Mouse (Mus musculus): ENCODE measurements around the gene Cks1b. TPM values are rescaled to one million over a fixed set of nuclear protein-coding genes. Genes with fewer than 3 reads are reported as not detected.
"Not testable (repeated sequence)": the region's sequence is repeated elsewhere in the genome, so short reads cannot be mapped to it uniquely, and the experiment has no call there.

Cks1b gene
- polyA plus RNA-seq, 1 experiment from 2014 or later, result 480 TPM

- no peak for ATAC-seq (ENCODE audit: insufficient number of reproducible peaks, insufficient read depth, low FRiP score, low TSS enrichment)
- H3K9me3 ChIP-seq, result no peaks in the 10 kb centered on the region
- 94% methylated on average over 2 of the region's 2 CpGs for WGBS
These were observed 22.5 kb upstream of the Cks1b start for GRCm38 (mm10) chr3:89440691-89441090.

GRCm38 (mm10) chr3:89437269-89437668, 19.1 kb upstream of the Cks1b start:
- H3K36me3 ChIP-seq, result peaks cover 27% of the 10 kb centered on the region
- no peaks in the 10 kb centered on the region for H3K9me3 ChIP-seq
- 34% methylated on average over 5 of the region's 5 CpGs for WGBS
- H3K27ac ChIP-seq, result peak overlapping the region; percentile 80
- peak overlapping the region; percentile 61 for H3K4me2 ChIP-seq (replicated peaks)
- H3K4me3 ChIP-seq, result peak overlapping the region; percentile 48
- no peaks in the 10 kb centered on the region for H3K27me3 ChIP-seq
- peak overlapping the region; percentile 60 for H3K9ac ChIP-seq
- peaks cover 6% of the 10 kb centered on the region for H3K4me1 ChIP-seq
- no peak for ATAC-seq (ENCODE audit: insufficient number of reproducible peaks, insufficient read depth, low FRiP score, low TSS enrichment)

More at GRCm38 (mm10) chr3:89440691-89441090, 22.5 kb upstream of the Cks1b start:
- no peak overlapping the region for H3K4me2 ChIP-seq (replicated peaks)
- H3K4me3 ChIP-seq, result no peak overlapping the region
- no peaks in the 10 kb centered on the region for H3K27me3 ChIP-seq
- H3K36me3 ChIP-seq, result peaks cover 20% of the 10 kb centered on the region
- H3K9ac ChIP-seq, result no peak overlapping the region
- peaks cover 6% of the 10 kb centered on the region for H3K4me1 ChIP-seq
- H3K27ac ChIP-seq, result no peak overlapping the region

GRCm38 (mm10) chr3:89436176-89437113, 18.3 kb upstream of the Cks1b start, which contains the start of gene Pbxip1:
Pbxip1 (plus strand) TSS chr3:89436706.
- Histone ChIP-seq H3K27me3 (no peaks in the 10 kb centered on the region), H3K27ac (peak within 1 kb of the TSS; percentile 80), H3K9ac (peak within 1 kb of the TSS; percentile 60), H3K36me3 (peaks cover 29% of the 10 kb centered on the region), H3K4me1 (peaks cover 9% of the 10 kb centered on the region), H3K9me3 (no peaks in the 10 kb centered on the region), H3K4me3 (peak within 1 kb of the TSS; percentile 48), H3K4me2 (replicated peaks) (peak within 1 kb of the TSS; percentile 61)
- WGBS, result 6% methylated on average over 16 of the region's 16 CpGs
- peak; percentile 80 for ATAC-seq (ENCODE audit: insufficient number of reproducible peaks, insufficient read depth, low FRiP score, low TSS enrichment)

DNA sequence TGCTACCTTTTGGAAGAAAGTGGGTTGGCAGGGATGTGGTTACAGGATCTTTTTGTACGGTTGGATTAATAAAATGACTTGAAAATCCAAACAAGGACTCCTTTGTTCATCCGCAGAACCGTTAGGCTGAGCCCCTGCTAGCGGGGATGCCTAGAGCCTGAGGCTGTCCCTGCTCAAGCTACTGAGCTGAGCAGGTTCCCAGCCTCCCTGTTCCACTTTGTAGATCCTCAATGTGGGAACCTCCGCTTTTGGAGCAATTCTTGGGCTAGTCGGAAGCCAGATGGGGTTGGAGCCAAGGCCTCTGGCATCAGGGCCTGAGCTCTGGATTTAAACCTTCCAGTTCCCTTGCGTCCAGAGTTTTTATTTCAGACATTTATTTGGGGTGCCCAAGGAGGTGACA, 16.9 kb upstream of the Cks1b start:
- ATAC-seq (ENCODE audit: insufficient number of reproducible peaks, insufficient read depth, low FRiP score, low TSS enrichment), result no peak
- peaks cover 16% of the 10 kb centered on the region for H3K4me1 ChIP-seq
- no peaks in the 10 kb centered on the region for H3K9me3 ChIP-seq
- H3K27me3 ChIP-seq, result no peaks in the 10 kb centered on the region
- WGBS, result 49% methylated on average over 7 of the region's 7 CpGs
- H3K4me2 ChIP-seq (replicated peaks), result no peak overlapping the region
- H3K4me3 ChIP-seq, result no peak overlapping the region
- peaks cover 27% of the 10 kb centered on the region for H3K36me3 ChIP-seq
- peak overlapping the region; percentile 42; the same call in 1 of the 2 replicates for H3K27ac ChIP-seq
- no peak overlapping the region for H3K9ac ChIP-seq

GRCm38 (mm10) chr3:89434532-89434931, 16.3 kb upstream of the Cks1b start:
- Histone ChIP-seq H3K4me2 (replicated peaks) (no peak overlapping the region), H3K4me3 (no peak overlapping the region), H3K27me3 (no peaks in the 10 kb centered on the region), H3K4me1 (peaks cover 16% of the 10 kb centered on the region), H3K9me3 (no peaks in the 10 kb centered on the region), H3K9ac (no peak overlapping the region), H3K27ac (peak overlapping the region; percentile 42; the same call in 1 of the 2 replicates), H3K36me3 (peaks cover 27% of the 10 kb centered on the region)
- WGBS, result 84% methylated on average over 11 of the region's 11 CpGs
- ATAC-seq (ENCODE audit: insufficient number of reproducible peaks, insufficient read depth, low FRiP score, low TSS enrichment), result no peak

- Histone ChIP-seq H3K4me3 (no peak overlapping the region), H3K36me3 (peaks cover 32% of the 10 kb centered on the region)
- WGBS, result 86% methylated on average over 8 of the region's 8 CpGs
These were observed 14.4 kb upstream of the Cks1b start for GRCm38 (mm10) chr3:89432606-89433005.

DNA sequence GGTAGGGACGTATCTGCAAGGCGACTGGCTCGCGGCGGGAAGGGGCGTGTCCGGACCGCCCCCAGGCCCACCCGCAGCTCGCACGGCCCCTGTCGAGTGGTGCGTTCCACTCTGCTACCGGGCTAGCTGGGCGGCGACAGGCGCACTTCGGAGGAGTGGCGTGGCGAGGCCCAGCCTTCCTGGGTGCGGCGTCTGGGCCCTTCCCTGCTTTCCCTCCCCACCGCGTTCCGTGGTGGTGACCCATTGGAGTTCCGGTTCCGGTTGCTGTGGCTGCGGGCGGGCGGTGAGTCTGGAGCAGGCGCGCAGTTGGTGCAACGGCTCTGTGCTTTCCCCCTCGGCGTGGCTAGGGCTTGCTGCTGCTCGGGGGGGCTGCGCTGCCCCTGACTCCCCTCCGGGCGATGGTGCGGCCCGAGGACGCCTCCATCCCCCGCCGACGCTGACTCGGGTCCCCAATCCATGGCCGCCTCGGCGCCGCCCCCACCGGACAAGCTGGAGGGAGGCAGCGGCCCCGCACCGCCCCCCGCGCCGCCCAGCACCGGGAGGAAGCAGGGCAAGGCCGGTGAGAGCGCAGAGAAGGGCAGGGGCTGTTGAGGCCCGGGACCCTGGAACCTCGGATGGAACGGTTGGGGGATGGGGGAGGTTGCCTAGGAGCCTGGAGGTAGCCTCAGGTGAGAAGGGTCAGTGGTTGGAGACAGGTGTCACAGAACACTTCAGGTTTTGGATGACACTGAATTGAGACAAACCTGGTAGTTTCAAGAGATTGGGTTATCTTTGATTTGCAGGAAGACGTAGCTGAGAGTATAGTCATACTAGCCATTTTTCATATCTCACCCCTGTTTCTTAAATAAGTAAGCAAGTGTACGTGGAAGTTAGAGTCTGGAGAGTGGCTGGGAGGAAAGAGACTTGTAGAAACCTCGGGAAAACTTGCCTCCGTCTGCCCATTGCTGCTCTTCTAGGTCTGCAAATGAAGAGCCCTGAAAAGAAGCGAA, 12.3 kb upstream of the Cks1b start, which contains the start of gene Pygo2:
TSS of gene Pygo2 (plus strand) at position 44 of the 989 bp plus-strand sequence.
- Histone ChIP-seq H3K27ac (peak within 1 kb of the TSS; percentile 89), H3K4me1 (peaks cover 10% of the 10 kb centered on the region), H3K36me3 (peaks cover 53% of the 10 kb centered on the region), H3K4me3 (peak within 1 kb of the TSS; percentile 91), H3K4me2 (replicated peaks) (peak within 1 kb of the TSS; percentile 76), H3K27me3 (no peaks in the 10 kb centered on the region), H3K9me3 (no peaks in the 10 kb centered on the region), H3K9ac (peak within 1 kb of the TSS; percentile 93)
- ATAC-seq (ENCODE audit: insufficient number of reproducible peaks, insufficient read depth, low FRiP score, low TSS enrichment), result peak; percentile 98
- 3% methylated on average over 65 of the region's 68 CpGs for WGBS

More at GRCm38 (mm10) chr3:89432606-89433005, 14.4 kb upstream of the Cks1b start:
- no peak for ATAC-seq (ENCODE audit: insufficient number of reproducible peaks, insufficient read depth, low FRiP score, low TSS enrichment)
- no peak overlapping the region for H3K27ac ChIP-seq
- no peaks in the 10 kb centered on the region for H3K27me3 ChIP-seq
- H3K9me3 ChIP-seq, result no peaks in the 10 kb centered on the region
- peaks cover 16% of the 10 kb centered on the region for H3K4me1 ChIP-seq
- H3K4me2 ChIP-seq (replicated peaks), result no peak overlapping the region
- H3K9ac ChIP-seq, result no peak overlapping the region

- not testable (repeated sequence) for H3K4me3 ChIP-seq; ATAC-seq (ENCODE audit: insufficient number of reproducible peaks, insufficient read depth, low FRiP score, low TSS enrichment); H3K4me2 ChIP-seq (replicated peaks); H3K27ac ChIP-seq; H3K27me3 ChIP-seq; H3K9me3 ChIP-seq; H3K9ac ChIP-seq
- WGBS, result 96% methylated on average over 7 of the region's 7 CpGs
- peaks cover 60% of the 10 kb centered on the region for H3K36me3 ChIP-seq
- H3K4me1 ChIP-seq, result peaks cover 10% of the 10 kb centered on the region
These were observed 10.8 kb upstream of the Cks1b start for GRCm38 (mm10) chr3:89429021-89429420.

DNA sequence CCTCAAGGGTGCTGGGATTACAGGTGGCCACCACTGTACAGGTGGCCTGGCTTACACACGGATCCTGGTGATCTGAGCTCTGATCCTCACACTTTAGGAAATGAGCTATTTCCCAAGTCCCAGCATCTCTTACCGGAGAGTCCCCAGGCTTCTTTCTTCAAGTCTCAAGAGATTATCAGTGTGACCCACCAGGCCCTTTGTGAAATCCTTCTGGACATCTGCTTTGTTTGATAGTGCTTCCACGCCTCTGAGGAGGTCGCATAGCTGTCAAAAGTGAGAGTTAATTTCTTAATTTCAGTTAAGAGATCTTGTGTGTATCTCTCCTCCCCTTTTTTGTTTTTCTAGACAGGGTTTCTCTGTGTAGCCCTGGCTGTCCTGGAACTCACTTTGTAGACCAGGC, 7.7 kb upstream of the Cks1b start:
- Histone ChIP-seq H3K9ac (no peak overlapping the region), H3K4me3 (no peak overlapping the region), H3K27me3 (no peaks in the 10 kb centered on the region), H3K9me3 (no peaks in the 10 kb centered on the region), H3K4me1 (peaks cover 24% of the 10 kb centered on the region), H3K36me3 (peaks cover 44% of the 10 kb centered on the region), H3K27ac (no peak overlapping the region), H3K4me2 (replicated peaks) (no peak overlapping the region)
- WGBS, result 86% methylated on average over 4 of the region's 4 CpGs
- ATAC-seq (ENCODE audit: insufficient number of reproducible peaks, insufficient read depth, low FRiP score, low TSS enrichment), result no peak

DNA sequence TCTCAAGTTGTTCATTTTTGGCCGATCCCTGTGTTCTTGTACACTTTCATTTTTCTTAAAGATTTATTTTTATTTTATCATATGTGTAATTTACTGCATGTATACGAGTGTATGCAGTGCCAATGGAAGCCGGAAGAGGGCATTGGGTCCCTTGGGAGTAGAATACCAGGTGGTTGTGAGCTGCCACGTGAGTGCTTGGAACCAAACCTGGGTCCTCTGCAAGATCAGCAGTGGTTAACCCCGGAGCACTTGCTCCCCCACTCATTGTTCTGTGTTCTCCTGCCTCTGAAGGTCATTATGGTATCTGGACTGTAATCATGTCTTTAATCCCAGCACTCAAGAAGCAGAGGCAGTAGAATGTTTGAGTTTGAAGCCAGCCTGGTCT, 7.0 kb upstream of the Cks1b start:
- Histone ChIP-seq H3K27ac (no peak overlapping the region), H3K27me3 (no peaks in the 10 kb centered on the region), H3K36me3 (peaks cover 44% of the 10 kb centered on the region), H3K9me3 (no peaks in the 10 kb centered on the region), H3K9ac (no peak overlapping the region), H3K4me1 (peaks cover 26% of the 10 kb centered on the region), H3K4me3 (no peak overlapping the region), H3K4me2 (replicated peaks) (no peak overlapping the region)
- 86% methylated on average over 5 of the region's 5 CpGs for WGBS
- ATAC-seq (ENCODE audit: insufficient number of reproducible peaks, insufficient read depth, low FRiP score, low TSS enrichment), result no peak

DNA sequence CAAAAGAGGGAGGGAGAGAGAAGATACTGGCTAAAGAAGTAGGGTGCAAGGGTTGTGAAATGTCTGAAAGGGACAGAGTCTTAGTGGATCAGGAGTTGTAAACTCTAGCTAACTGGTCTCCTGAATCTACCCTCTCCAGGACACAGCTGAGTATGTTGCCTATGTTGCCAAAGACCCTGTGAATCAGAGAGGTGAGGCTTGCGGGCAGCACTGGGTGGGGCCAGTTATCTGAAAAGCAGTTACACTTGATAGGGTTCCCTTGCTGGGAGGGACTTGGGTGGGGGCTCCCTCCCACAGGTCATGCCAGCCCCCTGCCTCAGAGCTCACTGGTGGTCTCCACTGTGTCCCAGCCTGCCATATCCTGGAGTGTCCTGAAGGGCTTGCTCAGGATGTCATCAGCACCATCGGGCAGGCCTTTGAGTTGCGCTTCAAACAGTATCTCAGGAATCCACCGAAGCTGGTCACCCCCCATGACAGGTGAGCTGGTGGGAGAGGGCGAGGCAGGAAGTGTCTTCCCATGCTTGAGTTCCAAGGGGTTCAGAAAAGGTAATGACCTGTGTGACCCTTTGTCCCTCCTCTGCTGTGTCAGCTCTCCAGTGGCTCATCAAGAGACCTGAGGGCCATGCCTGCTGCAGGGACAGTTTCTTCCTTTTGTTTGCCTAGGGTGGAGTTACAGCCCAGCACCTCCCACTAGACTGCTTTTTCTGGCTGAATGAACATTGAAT, 6.4 kb upstream of the Cks1b start:
- Histone ChIP-seq H3K27me3 (no peaks in the 10 kb centered on the region), H3K36me3 (peaks cover 44% of the 10 kb centered on the region), H3K4me2 (replicated peaks) (no peak overlapping the region), H3K4me3 (no peak overlapping the region), H3K9ac (no peak overlapping the region), H3K9me3 (no peaks in the 10 kb centered on the region), H3K4me1 (peaks cover 31% of the 10 kb centered on the region), H3K27ac (no peak overlapping the region)
- ATAC-seq (ENCODE audit: insufficient number of reproducible peaks, insufficient read depth, low FRiP score, low TSS enrichment), result no peak
- WGBS, result 89% methylated on average over 5 of the region's 5 CpGs

Measured in embryonic facial prominence, embryonic 12.5 days (tissue).